Mouse (Mus musculus) bone marrow macrophage, adult 2 months (primary cell): ENCODE results near the gene Npb.

ENCODE experiments used
- CTCF ChIP-seq: IDR thresholded peaks from 2 replicates; pipeline ENCODE4 v1.5.1; 2012; ENCODE audit warnings: low read depth, mild to moderate bottlenecking, low read length, moderate library complexity
- POLR2A ChIP-seq: IDR thresholded peaks from 2 replicates; pipeline ENCODE4 v1.6.1; 2012; ENCODE audit warnings: mild to moderate bottlenecking, low read depth, low read length, borderline replicate concordance

DNA sequence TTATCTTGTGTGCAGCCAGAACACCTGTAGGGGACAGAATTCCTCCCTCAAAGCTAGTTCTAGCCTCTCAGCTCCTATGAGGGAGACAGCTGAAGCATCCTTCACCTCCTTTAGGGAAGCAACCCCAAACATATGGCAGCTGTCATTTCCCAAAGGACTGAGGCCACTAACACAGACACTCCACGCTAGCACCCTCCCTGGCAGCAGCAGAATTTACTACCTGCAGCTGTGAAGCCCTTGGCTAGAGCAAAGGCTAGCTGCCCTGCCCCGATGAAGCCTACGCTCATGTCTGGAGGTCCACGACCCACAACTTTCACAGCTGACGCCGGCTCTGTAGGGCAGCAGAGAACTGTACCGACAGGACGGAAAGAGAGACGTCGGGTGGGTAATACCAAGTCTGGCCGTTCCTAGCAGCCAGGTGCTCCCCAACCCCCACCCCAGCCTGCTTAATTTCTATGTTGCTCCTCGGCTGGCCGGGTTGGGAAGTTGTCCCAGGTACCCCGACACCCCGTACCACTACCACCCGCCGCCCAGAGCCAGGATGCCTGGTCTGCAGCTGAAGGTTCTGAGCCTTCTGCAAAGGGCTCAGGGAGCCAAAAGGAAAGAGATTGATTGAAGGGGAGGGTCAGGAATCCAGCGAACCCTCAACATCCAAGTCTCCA is 34.8 kb downstream of the Npb start:
- TF ChIP-seq POLR2A (no peak), CTCF (no peak)
